Comparison of ENCODE assay signal across 9 mouse cellular contexts in the genomic region with DNA sequence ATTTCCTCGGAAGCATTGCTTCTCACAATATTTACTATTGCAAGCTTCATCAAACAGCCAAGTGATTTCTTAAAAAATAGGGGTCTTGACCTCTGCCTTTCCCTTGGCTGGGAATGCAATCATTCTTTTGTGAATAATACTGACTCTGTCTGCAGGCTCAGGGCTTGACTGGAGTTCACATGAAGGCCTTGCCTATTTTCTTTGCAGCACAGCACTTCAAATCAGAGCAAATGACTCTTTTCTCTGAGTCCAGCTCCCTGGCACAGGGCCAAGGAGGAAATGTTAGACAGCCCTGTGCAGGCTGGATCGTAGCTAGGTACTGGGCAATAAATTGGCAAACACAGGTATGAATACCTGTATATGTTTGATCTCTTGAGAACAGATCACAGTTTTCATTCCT.
DNase-seq lines count a peak whose midpoint lies in the region; ATAC-seq and TF ChIP-seq lines count a peak whose summit lies in the region.
"Had no signal": no experiment of that assay in that cellular context is flagged by ENCODE, and none has a peak within 500 bp of the region (broad histone marks: within the 10 kb centered on the region; RNA-seq: fewer than 3 reads in every experiment).

No protein-coding gene starts in this region.

- ATAC-seq in midbrain, embryonic 14.5 days (ENCODE audit: low FRiP score, low TSS enrichment) = no peak
- ATAC-seq in midbrain, postnatal 0 days (ENCODE audit: low FRiP score) = no peak
- peak; percentile 53; the same call in 1 of the 2 replicates for ATAC-seq in stomach, embryonic 15.5 days (ENCODE audit: insufficient read depth, low FRiP score, low read depth)
- ATAC-seq: Patski had no signal

- DNase-seq in adrenal gland, postnatal 10 days = peak; percentile 11
- no peak for DNase-seq in adrenal gland, adult 18-20 months (ENCODE audit: low spot score in 2 of 2)
- DNase-seq in midbrain, embryonic 14.5 days = peak; percentile 34
- no peak for DNase-seq in midbrain, postnatal 0 days (ENCODE audit: low spot score)
- DNase-seq in kidney, postnatal 25 days = peak; percentile 41 to 42
- no peak for DNase-seq in thymus, postnatal 0 days (ENCODE audit: low spot score)
- DNase-seq in heart, adult 8-10 months (ENCODE audit: low spot score) = no peak

- 0 out of 2 replicates have a peak, but pooled peaks cover 5% of the 10 kb centered on the region for H3K4me1 ChIP-seq in midbrain, embryonic 14.5 days (ENCODE audit: control insufficient read depth, insufficient read depth, low read length)
- no peaks in the 10 kb centered on the region for H3K4me1 ChIP-seq in midbrain, postnatal 0 days (ENCODE audit: insufficient read depth, low read length)
- H3K4me1 ChIP-seq in stomach, embryonic 15.5 days = no peaks in the 10 kb centered on the region

- WGBS in midbrain, embryonic 14.5 days = 52% methylated on average over 2 of the region's 2 CpGs
- WGBS in midbrain, postnatal 0 days = 63% methylated on average over 2 of the region's 2 CpGs
- 16% methylated on average over 2 of the region's 2 CpGs for WGBS in stomach, embryonic 15.5 days

- H3K27ac ChIP-seq in midbrain, embryonic 14.5 days (replicated peaks; ENCODE audit: low read depth, low read length) = no peak overlapping the region
- H3K27ac ChIP-seq in midbrain, postnatal 0 days (ENCODE audit: low read depth, low read length) = no peak overlapping the region
- no peak overlapping the region for H3K27ac ChIP-seq in stomach, embryonic 15.5 days

- H3K4me2 ChIP-seq in midbrain, embryonic 14.5 days (ENCODE audit: low read length) = no peak overlapping the region
- H3K4me2 ChIP-seq in midbrain, postnatal 0 days (ENCODE audit: low read depth, low read length, poor library complexity, severe bottlenecking) = no peak overlapping the region
- H3K4me2 ChIP-seq in stomach, embryonic 15.5 days = no peak overlapping the region

- no peaks in the 10 kb centered on the region for H3K27me3 ChIP-seq in midbrain, embryonic 14.5 days (ENCODE audit: control insufficient read depth, insufficient read depth, low read length)
- H3K27me3 ChIP-seq in midbrain, postnatal 0 days (ENCODE audit: insufficient read depth, low read length) = no peaks in the 10 kb centered on the region
- no peaks in the 10 kb centered on the region for H3K27me3 ChIP-seq in stomach, embryonic 15.5 days (replicated peaks)
- H3K27me3 ChIP-seq: Patski had no signal

- no peak overlapping the region for H3K4me3 ChIP-seq in midbrain, embryonic 14.5 days (replicated peaks; ENCODE audit: low read depth, low read length)
- H3K4me3 ChIP-seq in midbrain, postnatal 0 days (ENCODE audit: low read depth, low read length) = no peak overlapping the region
- no peak overlapping the region for H3K4me3 ChIP-seq in stomach, embryonic 15.5 days (replicated peaks)

- no peaks in the 10 kb centered on the region for H3K9me3 ChIP-seq in midbrain, embryonic 14.5 days (ENCODE audit: control insufficient read depth, low read length)
- H3K9me3 ChIP-seq in midbrain, postnatal 0 days (ENCODE audit: low read length) = no peaks in the 10 kb centered on the region
- H3K9me3 ChIP-seq in stomach, embryonic 15.5 days = no peaks in the 10 kb centered on the region

- no peaks in the 10 kb centered on the region for H3K36me3 ChIP-seq in midbrain, embryonic 14.5 days (ENCODE audit: control insufficient read depth, insufficient read depth, low read length)
- H3K36me3 ChIP-seq in midbrain, postnatal 0 days (ENCODE audit: insufficient read depth, low read length) = no peaks in the 10 kb centered on the region
- no peaks in the 10 kb centered on the region for H3K36me3 ChIP-seq in stomach, embryonic 15.5 days

- no peak overlapping the region for H3K9ac ChIP-seq in midbrain, embryonic 14.5 days (replicated peaks; ENCODE audit: low read length)
- H3K9ac ChIP-seq in midbrain, postnatal 0 days (replicated peaks; ENCODE audit: low read length, poor library complexity, severe bottlenecking) = no peak overlapping the region
- H3K9ac ChIP-seq in stomach, embryonic 15.5 days = no peak overlapping the region

- TF ChIP-seq CTCF in midbrain, postnatal 0 days (IDR thresholded peaks at IDR 0.05) = no peak

Comparison
In these comparisons a context has a peak if more than half of its experiments do, and no peak if none do; other contexts are left out.
1. DNase-seq: peak in adrenal gland, postnatal 10 days (single experiment), midbrain, embryonic 14.5 days (single experiment) and kidney, postnatal 25 days (2 of 2); none in adrenal gland, adult 18-20 months (0 of 2), midbrain, postnatal 0 days (single experiment), thymus, postnatal 0 days (single experiment) and heart, adult 8-10 months (single experiment).